ENCODE assay signal across 22 mouse cellular contexts in the genomic region with DNA sequence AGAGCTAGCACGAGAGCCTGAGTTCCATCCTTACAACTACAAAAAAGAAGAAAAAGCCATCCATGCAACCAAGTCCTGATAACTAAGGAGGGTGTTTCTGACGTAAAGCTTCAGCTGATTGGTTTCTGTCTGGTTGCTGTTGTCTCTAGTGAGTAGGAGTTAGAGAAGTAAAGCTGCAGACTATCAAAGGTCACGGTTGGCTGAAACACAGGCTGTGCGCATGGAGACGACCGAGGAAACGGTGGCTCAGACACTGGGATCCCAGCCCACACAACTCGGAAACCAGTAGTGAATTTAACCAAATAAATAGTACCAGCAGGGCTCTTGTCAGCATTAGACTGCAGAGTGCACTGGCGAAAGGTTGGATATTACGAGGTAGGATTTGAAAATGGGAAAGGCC. TPM values are rescaled to one million over a fixed set of nuclear protein-coding genes. Genes with fewer than 3 reads are reported as not detected.
A peak's percentile ranks its signal among the peaks of the same experiment; 100 is the strongest.
DNase-seq lines count a peak whose midpoint lies in the region; ATAC-seq and TF ChIP-seq lines count a peak whose summit lies in the region.
"Had no signal": no experiment of that assay in that cellular context is flagged by ENCODE, and none has a peak within 500 bp of the region (broad histone marks: within the 10 kb centered on the region; RNA-seq: fewer than 3 reads in every experiment).

No protein-coding gene starts in this region.

- no peak for ATAC-seq in CD4-positive, CD25-positive, alpha-beta regulatory T cell, adult 4 months
- ATAC-seq in kidney, embryonic 14.5 days (ENCODE audit: low FRiP score, low TSS enrichment) = peak; percentile 53; the same call in 1 of the 2 replicates
- peak; percentile 46; the same call in 1 of the 2 replicates for ATAC-seq in liver, embryonic 15.5 days (ENCODE audit: insufficient read depth)
- ATAC-seq in liver, embryonic 11.5 days (replicated peaks; ENCODE audit: low FRiP score) = no peak
- ATAC-seq: activated CD4-positive, CD25-positive, alpha-beta regulatory T cell, adult 4 months; forebrain, embryonic 15.5 days; Patski had no signal

- H3K27me3 ChIP-seq in kidney, embryonic 14.5 days (ENCODE audit: control insufficient read depth, insufficient read depth, low read length) = no peaks in the 10 kb centered on the region
- no peaks in the 10 kb centered on the region for H3K27me3 ChIP-seq in kidney, adult 2 months (replicated peaks; ENCODE audit: control insufficient read depth, insufficient read depth, low read length)
- H3K27me3 ChIP-seq in liver, embryonic 15.5 days = no peaks in the 10 kb centered on the region
- no peaks in the 10 kb centered on the region for H3K27me3 ChIP-seq in liver, embryonic 11.5 days (replicated peaks; ENCODE audit: control insufficient read depth, insufficient read depth, low read length)
- H3K27me3 ChIP-seq: CH12.LX; forebrain, embryonic 15.5 days; heart, embryonic 15.5 days; hindbrain, embryonic 13.5 days; Patski had no signal

- no peak overlapping the region for H3K4me3 ChIP-seq in kidney, embryonic 14.5 days (ENCODE audit: low read length)
- H3K4me3 ChIP-seq in kidney, adult 2 months (ENCODE audit: insufficient read depth, low read depth, low read length) = no peak overlapping the region
- H3K4me3 ChIP-seq in liver, embryonic 15.5 days (replicated peaks) = no peak overlapping the region
- no peak overlapping the region for H3K4me3 ChIP-seq in liver, embryonic 11.5 days (ENCODE audit: low read depth, low read length)
- H3K4me3 ChIP-seq: forebrain, embryonic 15.5 days; heart, embryonic 15.5 days; hindbrain, embryonic 13.5 days had no signal

- peaks cover 5% of the 10 kb centered on the region; the same call in 1 of the 2 replicates for H3K4me1 ChIP-seq in kidney, embryonic 14.5 days (ENCODE audit: control insufficient read depth, insufficient read depth, low read length)
- peaks cover 3% of the 10 kb centered on the region for H3K4me1 ChIP-seq in kidney, adult 2 months (ENCODE audit: control insufficient read depth, insufficient read depth, low read length)
- H3K4me1 ChIP-seq in liver, embryonic 15.5 days (replicated peaks) = 0 out of 2 replicates have a peak, but pooled peaks cover 3% of the 10 kb centered on the region
- peaks cover 4% of the 10 kb centered on the region; the same call in 1 of the 2 replicates for H3K4me1 ChIP-seq in liver, embryonic 11.5 days (replicated peaks; ENCODE audit: control insufficient read depth, insufficient read depth, low read length)

- no peak overlapping the region for H3K27ac ChIP-seq in kidney, embryonic 14.5 days (ENCODE audit: low read depth, low read length)
- no peak overlapping the region for H3K27ac ChIP-seq in kidney, adult 2 months (ENCODE audit: insufficient read depth, low read depth, low read length)
- H3K27ac ChIP-seq in liver, embryonic 15.5 days (replicated peaks) = 0 out of 2 replicates have a peak overlapping the region, but pooled peaks have one; percentile 38
- H3K27ac ChIP-seq in liver, embryonic 11.5 days (ENCODE audit: low read depth, low read length) = no peak overlapping the region
- H3K27ac ChIP-seq: forebrain, embryonic 15.5 days; heart, embryonic 15.5 days; hindbrain, embryonic 13.5 days had no signal

- no peak for TF ChIP-seq POLR2A in kidney, adult 2 months (IDR thresholded peaks at IDR 0.05; ENCODE audit: low read depth, low read length)

- DNase-seq in CD4-positive, CD25-positive, alpha-beta regulatory T cell, adult 2 months (ENCODE audit: low read depth, low spot score) = peak; percentile 25
- DNase-seq in kidney, adult 2 months = no peak
- no peak for DNase-seq in liver, embryonic 11.5 days (ENCODE audit: low spot score)
- peak; percentile 39 for DNase-seq in yolk sac, embryonic 10.5 days (ENCODE audit: low spot score)
- DNase-seq: adrenal gland, postnatal 25 days; B cell, adult 2 months; cerebellum, adult 18-20 months; cerebellum, adult 9-11 months; cerebellum, postnatal 36 days; gastrocnemius, postnatal 36 days; heart, adult 18-20 months; heart, postnatal 14 days had no signal

- TF ChIP-seq CTCF in kidney, adult 2 months (conservative IDR thresholded peaks at IDR 0.05; ENCODE audit: insufficient read depth, insufficient read length, low read depth, low read length) = no peak

- H3K4me2 ChIP-seq in kidney, embryonic 14.5 days (replicated peaks; ENCODE audit: low read depth, low read length) = no peak overlapping the region
- no peak overlapping the region for H3K4me2 ChIP-seq in liver, embryonic 15.5 days
- H3K4me2 ChIP-seq in liver, embryonic 11.5 days = no peak overlapping the region
- H3K4me2 ChIP-seq: forebrain, embryonic 15.5 days; heart, embryonic 11.5 days; heart, embryonic 15.5 days; hindbrain, embryonic 13.5 days had no signal

- WGBS in kidney, embryonic 14.5 days = 37% methylated on average over 10 of the region's 10 CpGs
- 57% methylated on average over 10 of the region's 10 CpGs for WGBS in kidney, adult 2 months
- 67% methylated on average over 10 of the region's 10 CpGs for WGBS in liver, embryonic 15.5 days (ENCODE audit: insufficient replicate concordance)
- 76% methylated on average over 10 of the region's 10 CpGs for WGBS in liver, embryonic 11.5 days

- no peak overlapping the region for H3K9ac ChIP-seq in kidney, embryonic 14.5 days (ENCODE audit: low read depth, low read length)
- no peak overlapping the region for H3K9ac ChIP-seq in liver, embryonic 15.5 days
- H3K9ac ChIP-seq in liver, embryonic 11.5 days (ENCODE audit: low read depth, low read length) = no peak overlapping the region
- H3K9ac ChIP-seq: forebrain, embryonic 15.5 days; heart, embryonic 15.5 days; hindbrain, embryonic 13.5 days had no signal

- peaks cover 13% of the 10 kb centered on the region; the same call in 1 of the 2 replicates for H3K36me3 ChIP-seq in kidney, embryonic 14.5 days (ENCODE audit: control insufficient read depth, insufficient read depth, low read length)
- H3K36me3 ChIP-seq in kidney, adult 2 months (ENCODE audit: control insufficient read depth, insufficient read depth, low read length) = peaks cover 2% of the 10 kb centered on the region; the same call in 1 of the 2 replicates
- H3K36me3 ChIP-seq in liver, embryonic 15.5 days (replicated peaks) = peaks cover 20% of the 10 kb centered on the region
- H3K36me3 ChIP-seq in liver, embryonic 11.5 days (ENCODE audit: control insufficient read depth, insufficient read depth, low read length) = no peaks in the 10 kb centered on the region

- no peaks in the 10 kb centered on the region for H3K9me3 ChIP-seq in kidney, embryonic 14.5 days (ENCODE audit: control insufficient read depth, low read length)
- no peaks in the 10 kb centered on the region for H3K9me3 ChIP-seq in liver, embryonic 15.5 days (replicated peaks)
- H3K9me3 ChIP-seq in liver, embryonic 11.5 days (ENCODE audit: control insufficient read depth, low read length) = no peaks in the 10 kb centered on the region
- H3K9me3 ChIP-seq: forebrain, embryonic 15.5 days; heart, embryonic 15.5 days; hindbrain, embryonic 13.5 days had no signal

RNA-seq across cellular contexts. Expression of gene Anxa2, which starts 18.2 kb away (rescaled TPM):
- polyA plus RNA-seq in CD4-positive, CD25-positive, alpha-beta regulatory T cell, adult 4 months (2017; shearing (Covaris generic)) = 100 to 1,000 TPM in 1 of 2 experiments, 10 to 100 TPM in 1; 95.7 to 127 TPM
- polyA plus RNA-seq in kidney, embryonic 14.5 days (2014; fragmentation: Nextera tagmentation; extraction: Ambion mirVana) = 463 and 482 TPM in 2 replicates
- polyA plus RNA-seq in kidney, adult 2 months (2012; rRNA removed) = 122 and 131 TPM in 2 replicates
- 143 and 178 TPM in 2 replicates for polyA plus RNA-seq in liver, embryonic 15.5 days (2015; fragmentation: Nextera tagmentation; extraction: Ambion mirVana)
- 153 and 159 TPM in 2 replicates for polyA plus RNA-seq in liver, embryonic 11.5 days (2014; fragmentation: Nextera tagmentation; extraction: Ambion mirVana)

RNA-seq across cellular contexts. Expression of gene Ice2, which starts 37.5 kb away (rescaled TPM):
- polyA plus RNA-seq in CD4-positive, CD25-positive, alpha-beta regulatory T cell, adult 4 months (2017; shearing (Covaris generic)) = 10 to 100 TPM; 24.5 to 31.2 TPM
- polyA plus RNA-seq in kidney, embryonic 14.5 days (2014; fragmentation: Nextera tagmentation; extraction: Ambion mirVana) = 19.7 and 23.3 TPM in 2 replicates
- 2.9 and 3.5 TPM in 2 replicates for polyA plus RNA-seq in kidney, adult 2 months (2012; rRNA removed)
- polyA plus RNA-seq in liver, embryonic 15.5 days (2015; fragmentation: Nextera tagmentation; extraction: Ambion mirVana) = 5.7 and 6.6 TPM in 2 replicates
- 23.1 and 24.9 TPM in 2 replicates for polyA plus RNA-seq in liver, embryonic 11.5 days (2014; fragmentation: Nextera tagmentation; extraction: Ambion mirVana)

Comparison
In these comparisons a context has a peak if more than half of its experiments do, and no peak if none do; other contexts are left out.
1. ATAC-seq: peak in kidney, embryonic 14.5 days (single experiment) and liver, embryonic 15.5 days (single experiment); none in CD4-positive, CD25-positive, alpha-beta regulatory T cell, adult 4 months (single experiment) and liver, embryonic 11.5 days (single experiment).
2. DNase-seq: peak in CD4-positive, CD25-positive, alpha-beta regulatory T cell, adult 2 months (single experiment) and yolk sac, embryonic 10.5 days (single experiment); none in kidney, adult 2 months (single experiment) and liver, embryonic 11.5 days (single experiment).